Mouse (Mus musculus) ES-Bruce4 (cell line): Measurements from ENCODE around the gene Myo18a.

ENCODE experiments used
- CTCF ChIP-seq: IDR thresholded peaks from one replicate; pipeline ENCODE4 v1.8.1; 2011; ENCODE audit warnings: low read depth, low read length
- POLR2A ChIP-seq: IDR thresholded peaks from one replicate; pipeline ENCODE4 v1.8.1; 2011; ENCODE audit warnings: low read length; ENCODE audit not compliant: insufficient read depth

DNA sequence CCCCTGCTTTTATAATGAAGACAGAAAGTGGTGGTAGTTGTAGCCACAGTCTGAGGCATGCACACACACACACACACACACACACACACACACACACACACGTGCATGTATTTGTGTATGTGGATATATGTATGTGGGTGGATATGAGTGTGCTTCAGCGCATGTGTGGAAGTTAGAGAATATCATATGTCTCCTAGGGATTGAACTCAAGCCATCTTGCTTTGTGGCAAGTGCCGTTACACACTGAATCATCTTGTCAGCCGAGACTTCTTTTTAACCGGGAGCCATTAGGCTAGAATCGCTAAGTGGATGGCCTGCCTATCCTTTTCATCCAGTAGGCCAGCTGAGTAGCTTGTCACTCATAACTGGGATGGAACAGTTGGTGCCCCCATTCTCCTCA lies 94.0 kb downstream of the Myo18a start:
- TF ChIP-seq POLR2A (no peak), CTCF (no peak)
